Mouse (Mus musculus): ENCODE measurements around the gene Apbb2. TPM values are rescaled to one million over a fixed set of nuclear protein-coding genes. Genes with fewer than 3 reads are reported as not detected.

The Apbb2 gene
- polyA plus RNA-seq, 1 experiment from 2014 or later: 7.8 TPM

DNA sequence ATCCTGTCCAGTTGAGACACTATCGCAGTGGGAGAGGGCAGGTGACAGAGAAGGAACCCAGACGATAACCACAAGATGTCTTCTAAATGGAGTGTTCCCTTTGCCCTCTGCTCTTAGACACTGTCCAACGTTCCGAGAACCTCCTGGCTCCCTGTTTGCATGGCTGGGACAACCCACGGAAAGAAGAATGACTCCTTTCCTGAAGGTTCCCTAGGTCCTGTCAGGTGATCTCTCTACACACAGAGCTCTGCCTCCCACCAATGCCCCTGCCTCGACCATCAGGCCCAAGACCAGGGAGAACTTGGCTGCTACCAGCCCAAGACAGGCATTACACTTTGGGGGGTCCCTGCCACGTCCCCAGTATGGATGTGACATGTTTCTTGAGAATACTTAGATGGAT, 89.0 kb downstream of the Apbb2 start:
- 89% methylated on average over 7 of the region's 7 CpGs for WGBS (ENCODE audit: missing documents)
- Histone ChIP-seq H3K4me3 (ENCODE audit: inconsistent target) (no peak overlapping the region), H3K36me3 (ENCODE audit: inconsistent target) (no peaks in the 10 kb centered on the region)

DNA sequence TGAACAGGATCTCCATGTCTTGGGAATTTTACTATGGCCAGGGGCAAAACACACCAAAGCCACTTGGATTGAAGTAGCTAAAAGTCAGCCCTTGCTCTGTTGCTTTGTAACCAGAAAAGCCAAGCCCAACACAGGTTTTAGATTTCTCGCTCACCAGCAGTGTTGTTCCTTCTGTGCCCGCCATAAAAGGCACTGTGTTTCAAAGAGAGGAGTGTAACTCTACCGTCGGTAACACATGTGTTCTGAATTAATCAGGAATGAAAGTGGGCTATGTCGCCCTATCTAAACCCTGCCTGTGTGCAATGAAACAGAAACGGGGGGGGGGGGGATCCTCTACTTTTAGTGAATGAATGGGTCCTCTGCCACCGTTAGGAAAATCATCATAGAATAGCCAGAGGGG, 90.0 kb downstream of the Apbb2 start:
- H3K27ac ChIP-seq: no peak overlapping the region
- H3K4me3 ChIP-seq (ENCODE audit: inconsistent target): no peak overlapping the region
- no peaks in the 10 kb centered on the region for H3K36me3 ChIP-seq (ENCODE audit: inconsistent target)
- no peaks in the 10 kb centered on the region for H3K79me2 ChIP-seq (ENCODE audit: inconsistent target)
- WGBS (ENCODE audit: missing documents): 93% methylated on average over 7 of the region's 7 CpGs

More for the DNA sequence above, 89.0 kb downstream of the Apbb2 start:
- Histone ChIP-seq H3K27ac (no peak overlapping the region), H3K79me2 (ENCODE audit: inconsistent target) (no peaks in the 10 kb centered on the region)

DNA sequence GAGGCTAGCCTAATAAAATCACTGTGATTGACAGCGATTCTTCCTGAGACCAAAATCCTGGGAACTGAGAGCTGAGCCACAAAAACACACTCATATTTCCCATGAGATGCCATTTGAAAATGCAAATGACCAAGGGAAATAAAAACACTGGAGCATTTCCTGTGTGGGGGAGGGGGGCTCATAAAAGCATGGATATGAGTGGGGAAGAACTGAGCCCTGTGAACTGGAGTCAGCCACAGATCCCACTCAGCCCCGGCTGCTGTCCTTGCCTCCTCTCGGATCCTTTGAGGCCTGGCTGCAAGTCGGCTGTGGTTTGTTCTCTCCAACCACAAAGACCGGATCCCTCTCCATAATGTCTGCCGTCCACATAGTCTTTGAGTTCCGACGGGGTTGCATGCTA, 91.5 kb downstream of the Apbb2 start:
- H3K27ac ChIP-seq: no peak overlapping the region
- 47% methylated on average over 8 of the region's 8 CpGs for WGBS (ENCODE audit: missing documents)
- no peak overlapping the region for H3K4me3 ChIP-seq (ENCODE audit: inconsistent target)
- no peaks in the 10 kb centered on the region for H3K79me2 ChIP-seq (ENCODE audit: inconsistent target)
- no peaks in the 10 kb centered on the region for H3K36me3 ChIP-seq (ENCODE audit: inconsistent target)

DNA sequence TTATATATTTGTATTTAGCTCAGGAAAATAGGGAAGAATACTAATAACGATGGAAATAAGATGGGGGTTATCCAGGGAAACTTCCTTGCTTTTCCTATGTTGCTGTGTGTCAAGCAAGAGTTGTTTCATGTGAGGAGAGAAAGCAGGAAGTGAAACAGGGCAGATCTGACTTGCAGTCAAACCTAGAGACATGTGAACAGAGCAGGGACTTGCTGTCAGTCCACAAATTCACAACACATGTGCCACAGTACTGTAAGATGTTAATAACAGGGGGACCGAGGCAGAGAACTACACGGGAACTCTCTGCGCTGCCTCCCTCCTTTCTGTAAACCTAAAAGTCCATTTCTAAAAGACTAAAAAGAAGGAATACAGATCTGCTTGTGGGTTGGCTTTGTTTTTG, 93.6 kb downstream of the Apbb2 start:
- 31% methylated on average over 4 of the region's 4 CpGs for WGBS (ENCODE audit: missing documents)
- H3K79me2 ChIP-seq (ENCODE audit: inconsistent target): no peaks in the 10 kb centered on the region
- no peak overlapping the region for H3K4me3 ChIP-seq (ENCODE audit: inconsistent target)
- no peaks in the 10 kb centered on the region for H3K36me3 ChIP-seq (ENCODE audit: inconsistent target)
- H3K27ac ChIP-seq: peak overlapping the region; percentile 67

DNA sequence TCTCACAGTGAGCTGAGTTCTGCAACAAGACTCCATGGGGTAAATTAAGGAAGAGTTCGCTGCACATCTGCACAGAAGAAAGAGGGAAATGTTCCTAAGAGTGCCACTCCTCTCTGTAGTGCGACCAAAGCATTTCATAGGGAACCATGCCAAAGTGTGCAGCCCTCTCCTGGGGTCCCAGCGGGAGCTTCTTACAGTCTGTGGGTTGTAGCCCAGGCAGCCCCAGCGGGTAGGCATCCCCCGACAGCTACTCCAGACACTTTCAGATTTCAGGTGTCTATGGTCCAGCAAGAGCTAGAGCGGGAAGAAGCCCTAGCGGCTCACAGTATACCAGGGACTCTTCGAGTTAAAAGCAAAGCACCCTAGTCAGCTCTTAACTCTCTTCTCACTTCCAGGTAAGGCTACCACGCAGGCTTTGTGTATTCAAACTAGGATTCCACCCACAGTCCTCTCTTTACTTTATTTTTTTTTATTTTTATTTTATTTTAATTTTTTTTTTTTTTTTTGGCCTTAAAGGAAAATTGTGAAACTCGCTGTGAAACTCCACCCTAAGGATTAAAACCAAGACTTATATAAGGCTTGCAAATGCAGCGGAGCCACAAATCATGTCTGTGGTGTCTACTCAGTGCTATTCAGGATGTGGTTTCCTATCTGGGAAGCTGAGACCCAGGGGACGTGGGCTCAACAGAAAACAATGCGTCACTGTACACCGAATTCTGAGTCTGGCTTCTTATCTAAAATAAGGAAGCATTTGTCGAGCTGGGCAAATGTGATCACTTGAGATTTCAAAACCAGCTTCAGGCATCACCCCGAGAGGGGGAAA, 94.7 kb downstream of the Apbb2 start:
- no peaks in the 10 kb centered on the region for H3K79me2 ChIP-seq (ENCODE audit: inconsistent target)
- H3K27ac ChIP-seq: peak overlapping the region; percentile 67
- H3K36me3 ChIP-seq (ENCODE audit: inconsistent target): no peaks in the 10 kb centered on the region
- 2% methylated on average over 16 of the region's 16 CpGs for WGBS (ENCODE audit: missing documents)
- peak overlapping the region; percentile 14 for H3K4me3 ChIP-seq (ENCODE audit: inconsistent target)

DNA sequence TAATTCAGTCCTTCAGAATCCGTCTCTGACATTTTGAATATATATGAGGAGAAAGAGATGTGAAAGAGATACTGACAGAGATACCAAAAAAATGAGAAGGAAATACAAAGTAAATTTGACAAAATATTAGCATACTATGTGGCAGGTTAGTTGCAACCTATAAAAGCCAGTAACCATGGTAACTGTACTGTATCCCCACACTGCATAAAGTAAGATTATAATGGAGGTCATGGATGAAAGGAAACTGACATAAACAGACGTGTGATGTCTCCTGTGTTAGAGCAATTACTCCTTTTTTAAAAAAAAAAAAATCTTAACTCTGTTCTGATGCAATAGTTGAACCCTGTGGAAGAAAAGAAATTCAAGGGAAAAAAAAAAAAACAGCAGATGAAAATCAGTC, 97.3 kb downstream of the Apbb2 start:
- Histone ChIP-seq H3K79me2 (ENCODE audit: inconsistent target) (no peaks in the 10 kb centered on the region), H3K27ac (no peak overlapping the region), H3K4me3 (ENCODE audit: inconsistent target) (no peak overlapping the region), H3K36me3 (ENCODE audit: inconsistent target) (no peaks in the 10 kb centered on the region)
- 100% methylated on average over 2 of the region's 2 CpGs for WGBS (ENCODE audit: missing documents)

DNA sequence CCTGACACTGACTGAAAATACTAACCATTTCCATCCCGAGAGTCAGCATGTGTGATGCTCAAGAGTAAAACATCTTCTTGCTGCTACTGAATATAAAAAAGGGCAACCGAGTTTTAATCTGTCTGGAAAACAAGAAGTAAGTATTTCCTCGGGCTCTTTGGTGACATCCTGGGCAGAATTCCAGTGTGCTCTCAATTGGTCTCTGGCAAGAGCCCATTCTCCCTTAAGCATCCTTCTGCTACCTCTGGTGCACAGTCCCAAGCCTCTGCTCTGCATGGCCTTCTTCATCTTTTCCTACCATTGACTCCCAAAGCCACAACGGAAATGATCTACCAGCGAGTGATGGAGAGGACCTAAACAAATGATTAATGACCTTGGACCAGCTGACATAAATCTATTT, 99.1 kb downstream of the Apbb2 start:
- Histone ChIP-seq H3K27ac (no peak overlapping the region), H3K4me3 (ENCODE audit: inconsistent target) (no peak overlapping the region), H3K36me3 (ENCODE audit: inconsistent target) (no peaks in the 10 kb centered on the region), H3K79me2 (ENCODE audit: inconsistent target) (no peaks in the 10 kb centered on the region)
- 48% methylated on average over 5 of the region's 5 CpGs for WGBS (ENCODE audit: missing documents)

DNA sequence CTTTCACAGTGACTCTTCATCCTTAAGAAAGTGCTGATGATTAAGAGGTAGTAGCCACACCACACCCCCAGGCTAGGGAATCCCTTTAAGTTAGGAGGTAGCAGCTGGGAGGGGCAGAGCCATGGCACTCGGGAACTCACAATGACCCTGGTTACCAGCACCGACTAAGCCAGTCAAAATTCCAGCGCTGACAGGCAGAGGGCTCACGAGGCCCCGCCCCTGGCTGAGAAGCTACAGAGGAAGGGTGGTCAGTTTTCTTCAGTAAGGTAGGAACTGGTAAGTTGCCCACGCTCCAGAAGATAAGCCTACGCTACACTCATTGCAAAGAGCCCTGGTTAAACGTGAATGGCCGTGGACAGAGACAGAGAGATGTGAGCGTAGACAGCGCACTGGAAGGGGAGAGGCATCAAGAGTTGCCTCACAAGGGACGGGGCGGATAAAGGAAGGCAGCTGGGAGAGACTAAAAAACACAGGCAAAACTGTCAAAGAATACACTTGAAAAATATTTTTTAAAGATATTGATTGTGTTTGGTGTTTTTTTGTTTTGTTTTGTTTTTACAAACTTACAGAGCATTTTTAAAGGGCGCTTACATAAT, 100.1 kb downstream of the Apbb2 start:
- H3K36me3 ChIP-seq (ENCODE audit: inconsistent target): no peaks in the 10 kb centered on the region

DNA sequence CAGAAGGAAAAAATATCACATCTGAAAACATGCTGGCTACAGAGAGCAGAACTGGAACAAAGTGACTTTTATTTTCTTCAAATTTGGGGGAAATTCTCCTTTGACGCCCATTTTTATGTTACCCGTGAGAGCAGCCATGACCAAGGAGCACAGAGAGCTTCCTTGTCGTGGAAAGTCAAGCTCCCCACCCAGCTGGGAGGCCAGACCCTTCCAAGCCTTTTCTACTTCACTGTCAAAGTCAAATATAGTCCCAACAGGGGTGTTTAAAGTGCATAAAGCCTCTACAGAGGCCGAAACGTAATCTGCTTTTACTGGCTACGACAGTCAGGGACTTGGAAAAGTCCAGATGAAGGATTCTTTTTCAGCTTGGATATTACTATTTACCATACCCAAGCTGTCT, 101.1 kb downstream of the Apbb2 start:
- no peaks in the 10 kb centered on the region for H3K36me3 ChIP-seq (ENCODE audit: inconsistent target)
- H3K79me2 ChIP-seq (ENCODE audit: inconsistent target): no peaks in the 10 kb centered on the region
- H3K27ac ChIP-seq: no peak overlapping the region
- 90% methylated on average over 6 of the region's 6 CpGs for WGBS (ENCODE audit: missing documents)
- H3K4me3 ChIP-seq (ENCODE audit: inconsistent target): no peak overlapping the region

More for the DNA sequence above, 100.1 kb downstream of the Apbb2 start:
- H3K79me2 ChIP-seq (ENCODE audit: inconsistent target): no peaks in the 10 kb centered on the region
- no peak overlapping the region for H3K4me3 ChIP-seq (ENCODE audit: inconsistent target)
- H3K27ac ChIP-seq: no peak overlapping the region
- WGBS (ENCODE audit: missing documents): 63% methylated on average over 14 of the region's 14 CpGs

DNA sequence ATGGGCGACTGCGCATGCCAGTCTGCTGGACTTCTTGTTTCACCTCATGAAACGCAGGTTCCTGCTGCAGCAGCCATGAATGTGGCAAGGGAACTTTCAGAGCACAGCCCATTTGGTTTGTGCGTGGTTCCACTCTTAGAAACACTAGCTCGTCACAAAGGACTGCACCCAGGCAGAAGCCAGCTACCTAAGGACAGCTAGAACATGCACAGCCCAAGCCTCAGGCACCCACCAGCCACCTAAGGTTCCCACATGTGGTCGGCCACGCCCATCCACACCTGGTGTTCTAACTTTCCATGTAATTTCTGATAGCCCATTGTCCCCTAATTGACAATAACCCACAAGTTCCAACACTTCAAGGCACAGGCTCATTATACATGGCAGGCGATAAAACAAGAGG, 102.3 kb downstream of the Apbb2 start:
- Histone ChIP-seq H3K79me2 (ENCODE audit: inconsistent target) (no peaks in the 10 kb centered on the region), H3K27ac (no peak overlapping the region), H3K4me3 (ENCODE audit: inconsistent target) (no peak overlapping the region), H3K36me3 (ENCODE audit: inconsistent target) (no peaks in the 10 kb centered on the region)
- WGBS (ENCODE audit: missing documents): 94% methylated on average over 8 of the region's 8 CpGs

DNA sequence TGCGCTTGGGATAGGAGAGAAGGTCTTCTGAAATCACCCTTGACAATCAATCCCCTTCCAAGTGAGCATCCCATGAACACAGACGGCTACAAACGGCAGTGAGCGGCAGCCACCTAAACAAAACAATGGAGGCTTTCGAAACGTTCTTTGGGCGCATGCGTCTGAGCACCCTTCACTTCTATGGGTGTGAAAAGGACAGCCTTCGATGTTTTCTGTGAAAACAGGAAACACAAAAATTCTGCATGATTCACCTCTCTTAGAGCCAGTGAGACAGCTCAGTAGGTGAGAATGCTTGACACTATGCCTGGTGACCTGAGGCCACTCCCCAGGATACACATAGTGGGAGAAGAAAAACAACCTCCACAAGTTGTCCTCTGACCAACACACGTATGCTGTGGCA, 103.3 kb downstream of the Apbb2 start:
- Histone ChIP-seq H3K4me3 (ENCODE audit: inconsistent target) (no peak overlapping the region), H3K36me3 (ENCODE audit: inconsistent target) (no peaks in the 10 kb centered on the region), H3K79me2 (ENCODE audit: inconsistent target) (no peaks in the 10 kb centered on the region), H3K27ac (no peak overlapping the region)
- 90% methylated on average over 10 of the region's 10 CpGs for WGBS (ENCODE audit: missing documents)

DNA sequence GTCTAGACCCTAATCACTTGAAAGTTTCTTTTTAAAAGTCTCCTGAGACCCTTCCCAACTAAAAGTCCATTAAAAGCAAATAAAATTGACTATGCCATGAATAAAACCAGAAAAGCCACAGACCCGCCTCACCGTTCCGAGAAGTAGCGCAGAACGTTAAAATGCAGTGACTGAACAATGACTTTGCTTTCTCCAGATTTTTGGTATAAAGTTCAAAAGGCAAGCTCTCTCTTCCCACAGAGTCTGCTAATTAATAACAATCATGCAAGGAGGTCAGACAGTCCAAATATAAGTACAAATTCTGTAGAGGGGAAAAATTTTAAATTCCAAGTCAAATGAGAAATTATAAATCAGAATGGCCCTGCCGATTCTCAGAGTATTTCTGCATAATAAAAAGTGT, 103.9 kb downstream of the Apbb2 start:
- Histone ChIP-seq H3K36me3 (ENCODE audit: inconsistent target) (no peaks in the 10 kb centered on the region), H3K79me2 (ENCODE audit: inconsistent target) (no peaks in the 10 kb centered on the region), H3K27ac (no peak overlapping the region), H3K4me3 (ENCODE audit: inconsistent target) (no peak overlapping the region)
- 90% methylated on average over 6 of the region's 6 CpGs for WGBS (ENCODE audit: missing documents)

DNA sequence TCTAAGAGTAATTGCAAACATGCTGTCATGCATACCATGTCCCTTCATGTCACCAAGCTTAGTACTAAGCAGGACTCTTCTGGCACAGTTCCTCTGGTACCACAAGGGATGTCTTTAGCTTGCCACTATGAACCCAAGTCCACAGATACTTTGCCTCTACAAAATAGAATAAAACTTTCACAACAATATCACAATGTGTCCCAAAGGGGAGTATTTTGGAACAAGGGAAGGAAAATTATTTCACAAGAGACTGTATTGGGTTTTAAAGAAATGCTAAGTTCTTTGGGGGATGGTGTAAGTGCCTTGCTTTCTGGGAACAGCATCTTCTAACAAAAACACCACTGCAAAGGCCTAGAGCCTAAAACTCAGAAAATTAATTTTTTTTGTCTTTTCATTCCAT, 105.2 kb downstream of the Apbb2 start:
- no peaks in the 10 kb centered on the region for H3K79me2 ChIP-seq (ENCODE audit: inconsistent target)
- H3K36me3 ChIP-seq (ENCODE audit: inconsistent target): no peaks in the 10 kb centered on the region
- H3K27ac ChIP-seq: no peak overlapping the region
- no peak overlapping the region for H3K4me3 ChIP-seq (ENCODE audit: inconsistent target)

DNA sequence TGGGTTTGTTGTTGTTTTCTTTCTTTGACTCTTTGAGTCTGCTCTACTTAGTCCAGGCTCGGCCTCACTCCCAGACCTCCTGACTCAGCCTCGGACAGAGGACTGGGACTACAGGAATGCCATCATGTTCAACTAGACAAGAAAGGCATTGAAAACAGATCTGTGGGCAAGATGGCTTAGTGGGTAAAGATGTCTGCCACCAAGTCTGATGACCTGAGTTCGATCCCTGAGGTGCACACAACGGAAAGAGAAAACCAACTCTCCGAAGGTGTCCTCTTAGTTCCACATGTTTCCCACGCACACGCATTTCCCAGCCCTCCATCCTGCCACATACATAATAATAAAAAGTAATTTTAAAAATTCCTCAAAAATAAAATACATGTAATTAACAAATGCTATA, 106.1 kb downstream of the Apbb2 start:
- no peak overlapping the region for H3K4me3 ChIP-seq (ENCODE audit: inconsistent target)
- WGBS (ENCODE audit: missing documents): 99% methylated on average over 7 of the region's 7 CpGs
- H3K27ac ChIP-seq: no peak overlapping the region
- H3K36me3 ChIP-seq (ENCODE audit: inconsistent target): no peaks in the 10 kb centered on the region
- no peaks in the 10 kb centered on the region for H3K79me2 ChIP-seq (ENCODE audit: inconsistent target)

DNA sequence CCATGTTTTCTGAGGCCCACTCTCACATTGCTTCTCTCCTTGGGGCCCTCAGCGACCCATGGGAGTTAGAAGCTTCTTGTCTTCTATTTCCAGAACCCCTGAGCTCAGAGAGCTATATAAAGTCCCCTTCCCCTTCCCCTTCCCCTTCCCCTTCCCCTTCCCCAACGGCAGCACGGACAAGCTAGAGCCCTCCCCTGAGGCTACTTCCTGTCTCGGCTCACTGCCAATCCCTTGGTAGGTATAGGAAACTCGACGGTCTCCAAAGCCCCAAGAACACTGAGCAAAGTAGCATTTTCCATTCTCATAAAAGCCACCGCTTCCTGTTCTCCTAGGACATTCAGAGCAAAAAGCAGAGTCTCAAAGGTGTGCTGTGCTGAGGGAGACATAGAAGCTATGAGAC, 107.9 kb downstream of the Apbb2 start:
- Histone ChIP-seq H3K79me2 (ENCODE audit: inconsistent target) (no peaks in the 10 kb centered on the region), H3K36me3 (ENCODE audit: inconsistent target) (no peaks in the 10 kb centered on the region), H3K4me3 (ENCODE audit: inconsistent target) (no peak overlapping the region), H3K27ac (no peak overlapping the region)
- WGBS (ENCODE audit: missing documents): 47% methylated on average over 5 of the region's 7 CpGs

DNA sequence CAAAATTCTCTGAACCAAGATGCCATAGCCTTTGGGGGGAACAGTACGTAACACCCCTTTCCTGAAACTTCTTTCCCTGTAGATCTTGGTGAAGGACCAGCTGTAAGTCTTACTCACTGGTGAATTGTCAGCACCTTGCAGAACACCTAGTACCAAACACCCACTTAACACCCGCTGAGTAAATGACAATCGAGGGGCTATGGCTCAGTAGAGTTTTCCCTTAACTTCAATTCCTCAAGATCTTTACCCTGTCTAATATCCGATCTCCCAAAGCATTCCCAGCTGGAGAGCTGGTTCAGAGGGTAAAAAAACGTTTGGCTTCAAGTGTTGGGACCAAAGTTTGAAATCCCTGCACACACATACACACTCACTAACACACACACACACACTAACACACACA, 109.4 kb downstream of the Apbb2 start:
- Histone ChIP-seq H3K79me2 (ENCODE audit: inconsistent target) (no peaks in the 10 kb centered on the region), H3K4me3 (ENCODE audit: inconsistent target) (no peak overlapping the region)
- 92% methylated on average over 5 of the region's 5 CpGs for WGBS (ENCODE audit: missing documents)

More for the DNA sequence above, 109.4 kb downstream of the Apbb2 start:
- H3K27ac ChIP-seq: no peak overlapping the region
- H3K36me3 ChIP-seq (ENCODE audit: inconsistent target): no peaks in the 10 kb centered on the region
